Comparison of ENCODE assay signal across 29 mouse cellular contexts in genomic region chr14:82065173-82065572, GRCm38 (mm10).
A peak's percentile ranks its signal among the peaks of the same experiment; 100 is the strongest.
DNase-seq lines count a peak whose midpoint lies in the region; ATAC-seq and TF ChIP-seq lines count a peak whose summit lies in the region.
"Had no signal": no experiment of that assay in that cellular context is flagged by ENCODE, and none has a peak within 500 bp of the region (broad histone marks: within the 10 kb centered on the region; RNA-seq: fewer than 3 reads in every experiment).

No protein-coding gene starts in this region.

- no peak for ATAC-seq in forebrain, embryonic 12.5 days (ENCODE audit: low FRiP score)
- ATAC-seq: forebrain, embryonic 13.5 days had no signal

- intact Hi-C loops in heart, postnatal 25 days (cut with DNase I) = no loop called here

- no peaks in the 10 kb centered on the region for H3K27me3 ChIP-seq in MEL (ENCODE audit: control insufficient read depth in 1 of 2, insufficient read depth in 2 of 2, low read length in 2 of 2)
- no peaks in the 10 kb centered on the region for H3K27me3 ChIP-seq in myocyte (ENCODE audit: control insufficient read depth, insufficient read depth, insufficient read length)
- no peaks in the 10 kb centered on the region for H3K27me3 ChIP-seq in forebrain, embryonic 12.5 days
- H3K27me3 ChIP-seq: forebrain, embryonic 13.5 days; heart, embryonic 12.5 days; kidney, embryonic 15.5 days; neural tube, embryonic 15.5 days had no signal

- TF ChIP-seq EP300 in MEL (IDR thresholded peaks at IDR 0.05; ENCODE audit: low read depth in 1 of 2, low read length in 2 of 2) = peak; percentile 80 to 87

- 93% methylated on average over 1 of the region's 1 CpGs for WGBS in forebrain, embryonic 12.5 days

- peaks cover 0 to 3% of the 10 kb centered on the region in 2 experiments; a peak in 1 of 4 replicates for H3K36me3 ChIP-seq in MEL (ENCODE audit: control insufficient read depth in 1 of 2, insufficient read depth in 2 of 2, low read length in 2 of 2)
- no peaks in the 10 kb centered on the region for H3K36me3 ChIP-seq in myocyte (ENCODE audit: control insufficient read depth, insufficient read depth)
- H3K36me3 ChIP-seq in forebrain, embryonic 12.5 days (replicated peaks) = no peaks in the 10 kb centered on the region
- H3K36me3 ChIP-seq: heart, embryonic 12.5 days; kidney, embryonic 15.5 days; neural tube, embryonic 15.5 days had no signal

- no peak for TF ChIP-seq CTCF in MEL (IDR thresholded peaks at IDR 0.05 in 2 of 3, conservative IDR thresholded peaks at IDR 0.05 in 1 of 3; ENCODE audit: control insufficient read depth in 1 of 3, insufficient read depth in 1 of 3, low read depth in 2 of 3, low read length in 3 of 3, poor library complexity in 1 of 3, severe bottlenecking in 1 of 3)

- H3K79me2 ChIP-seq in MEL (ENCODE audit: control insufficient read depth, insufficient read depth, low read length, poor library complexity) (no peaks in the 10 kb centered on the region), myocyte (ENCODE audit: control insufficient read depth, insufficient read depth) (no peaks in the 10 kb centered on the region)

- H3K4me1 ChIP-seq in MEL (ENCODE audit: control insufficient read depth in 1 of 2, insufficient read depth in 2 of 2, low read length in 2 of 2) = peaks cover 0 to 5% of the 10 kb centered on the region in 2 experiments; a peak in 1 of 4 replicates
- no peaks in the 10 kb centered on the region for H3K4me1 ChIP-seq in forebrain, embryonic 12.5 days
- H3K4me1 ChIP-seq: forebrain, embryonic 13.5 days; heart, embryonic 12.5 days; kidney, embryonic 15.5 days; neural tube, embryonic 15.5 days had no signal

- peak; percentile 60 for DNase-seq in 3T3-L1 (ENCODE audit: low read depth, low spot score)
- DNase-seq in MEL (ENCODE audit: low read depth, low spot score) = peak; percentile 81
- DNase-seq in brain, adult 2 months (ENCODE audit: low read depth, low spot score) = peak; percentile 1
- DNase-seq in right cerebral cortex, postnatal 14 days = no peak
- no peak for DNase-seq in heart, postnatal 25 days (ENCODE audit: low spot score)
- DNase-seq: adrenal gland, postnatal 14 days; cerebellum, adult 2 months; cerebellum, postnatal 14 days; gastrocnemius, postnatal 14 days; heart, adult 2 months; kidney, adult 11 months; kidney, postnatal 25 days; liver; lung, adult 2 months; lung, postnatal 10 days; midbrain, embryonic 14.5 days; right cerebral cortex, adult 18-20 months; right cerebral cortex, postnatal 4 days; thymus, adult 18-20 months; thymus, postnatal 36 days had no signal

- H3K4me3 ChIP-seq in MEL (ENCODE audit: control insufficient read depth in 1 of 2, insufficient read depth in 1 of 2, low read depth in 2 of 2, low read length in 2 of 2) (no peak overlapping the region), myocyte (no peak overlapping the region)
- no peak overlapping the region for H3K4me3 ChIP-seq in forebrain, embryonic 12.5 days (replicated peaks)
- H3K4me3 ChIP-seq: forebrain, embryonic 13.5 days; heart, adult 2 months; heart, embryonic 12.5 days; kidney, embryonic 15.5 days; neural tube, embryonic 15.5 days had no signal

- no peak for TF ChIP-seq RAD21 in MEL (IDR thresholded peaks at IDR 0.05; ENCODE audit: low read depth, low read length)

- H3ac ChIP-seq in myocyte (ENCODE audit: control insufficient read depth, insufficient read length) = no peak overlapping the region

- H3K9me3 ChIP-seq in MEL (replicated peaks; ENCODE audit: insufficient read depth, low read length) = no peaks in the 10 kb centered on the region
- no peaks in the 10 kb centered on the region for H3K9me3 ChIP-seq in forebrain, embryonic 12.5 days
- H3K9me3 ChIP-seq: forebrain, embryonic 13.5 days; heart, embryonic 12.5 days; kidney, embryonic 15.5 days; neural tube, embryonic 15.5 days had no signal

- H3K27ac ChIP-seq in MEL (ENCODE audit: control insufficient read depth, low read depth, low read length) = peak overlapping the region; percentile 11; the same call in 1 of the 2 replicates
- H3K27ac ChIP-seq in forebrain, embryonic 12.5 days = no peak overlapping the region
- H3K27ac ChIP-seq: forebrain, embryonic 13.5 days; heart, adult 2 months; hindbrain, embryonic 14.5 days; kidney, embryonic 15.5 days; liver, embryonic 14.5 days; neural tube, embryonic 15.5 days; stomach, postnatal 0 days had no signal

- no peak overlapping the region for H3K9ac ChIP-seq in MEL (ENCODE audit: control insufficient read depth, low read depth, low read length, poor library complexity, severe bottlenecking)
- H3K9ac ChIP-seq in forebrain, embryonic 12.5 days = no peak overlapping the region
- H3K9ac ChIP-seq: forebrain, embryonic 13.5 days; heart, embryonic 12.5 days; hindbrain, embryonic 14.5 days; kidney, embryonic 15.5 days; liver, embryonic 14.5 days; neural tube, embryonic 15.5 days had no signal

- H3K4me2 ChIP-seq in myocyte (ENCODE audit: low read depth) = no peak overlapping the region
- H3K4me2 ChIP-seq in forebrain, embryonic 12.5 days = no peak overlapping the region
- H3K4me2 ChIP-seq: forebrain, embryonic 13.5 days; heart, embryonic 12.5 days; hindbrain, embryonic 14.5 days; kidney, embryonic 15.5 days; neural tube, embryonic 15.5 days had no signal

- TF ChIP-seq POLR2A in MEL (IDR thresholded peaks at IDR 0.05; ENCODE audit: control insufficient read depth in 1 of 2, insufficient read depth in 1 of 2, low read depth in 1 of 2, low read length in 2 of 2, poor library complexity in 1 of 2) (no peak), myocyte (IDR thresholded peaks at IDR 0.05; ENCODE audit: insufficient read length, low read depth) (no peak)

TF ChIP-seq in MEL, 35 proteins besides CTCF, POLR2A, EP300 and RAD21 (continues in another document):
- TF ChIP-seq POLR2AphosphoS5 (IDR thresholded peaks at IDR 0.05; ENCODE audit: borderline replicate concordance, low read depth, low read length) (no peak), TAL1 (IDR thresholded peaks at IDR 0.05; ENCODE audit: low read length) (peak; percentile 28; the same call in 1 of the 2 replicates), BHLHE40 (IDR thresholded peaks at IDR 0.05; ENCODE audit: borderline replicate concordance, low read depth, low read length) (peak; percentile 47; the same call in 1 of the 2 replicates), KAT2A (conservative IDR thresholded peaks at IDR 0.05; ENCODE audit: low read depth, low read length) (peak; percentile 48), MYB (IDR thresholded peaks at IDR 0.05; ENCODE audit: low read depth, low read length) (peak; percentile 24; the same call in 1 of the 2 replicates), ELF1 (IDR thresholded peaks at IDR 0.05; ENCODE audit: low read depth, low read length) (no peak), NELFE (IDR thresholded peaks at IDR 0.05; ENCODE audit: low read depth, low read length) (no peak), GATA1 (IDR thresholded peaks at IDR 0.05; ENCODE audit: low read depth, low read length) (peak; percentile 57), USF2 (IDR thresholded peaks at IDR 0.05; ENCODE audit: borderline replicate concordance in 1 of 2, insufficient read depth in 1 of 2, low read depth in 1 of 2, low read length in 2 of 2) (no peak), TBP (IDR thresholded peaks at IDR 0.05; ENCODE audit: low read depth, low read length) (0 out of 2 replicates have a peak, but pooled peaks have one; percentile 47), RCOR1 (IDR thresholded peaks at IDR 0.05; ENCODE audit: low read depth, low read length) (peak; percentile 83; the same call in 1 of the 2 replicates), MYC (IDR thresholded peaks at IDR 0.05; ENCODE audit: low read depth, low read length) (0 out of 2 replicates have a peak, but pooled peaks have one; percentile 21), ZC3H11A (IDR thresholded peaks at IDR 0.05; ENCODE audit: low read depth, low read length) (no peak), TCF12 (IDR thresholded peaks at IDR 0.05; ENCODE audit: low read depth, low read length) (peak; percentile 87; the same call in 1 of the 2 replicates), MAX (IDR thresholded peaks at IDR 0.05; ENCODE audit: low read length) (peak; percentile 46; the same call in 1 of the 2 replicates), ETS1 (IDR thresholded peaks at IDR 0.05; ENCODE audit: low read depth, low read length) (peak; percentile 86; the same call in 1 of the 2 replicates), HCFC1 (IDR thresholded peaks at IDR 0.05; ENCODE audit: low read depth, low read length) (no peak)

TF ChIP-seq in myocyte, 11 proteins besides CTCF, POLR2A, EP300 and RAD21:
- TF ChIP-seq MAX (IDR thresholded peaks at IDR 0.05; ENCODE audit: low read depth) (no peak), TCF3 (IDR thresholded peaks at IDR 0.05; ENCODE audit: insufficient read length, low read depth) (no peak), E2F4 (IDR thresholded peaks at IDR 0.05; ENCODE audit: insufficient read depth) (no peak), CEBPB (IDR thresholded peaks at IDR 0.05; ENCODE audit: insufficient read depth, poor library complexity, severe bottlenecking) (peak; percentile 99)

Comparison
In these comparisons a context has a peak if more than half of its experiments do, and no peak if none do; other contexts are left out.
1. DNase-seq: peak in 3T3-L1 (single experiment), MEL (single experiment) and brain, adult 2 months (single experiment); none in right cerebral cortex, postnatal 14 days (single experiment) and heart, postnatal 25 days (single experiment).